8 mouse cellular contexts compared by ENCODE assay signal in the genomic region with DNA sequence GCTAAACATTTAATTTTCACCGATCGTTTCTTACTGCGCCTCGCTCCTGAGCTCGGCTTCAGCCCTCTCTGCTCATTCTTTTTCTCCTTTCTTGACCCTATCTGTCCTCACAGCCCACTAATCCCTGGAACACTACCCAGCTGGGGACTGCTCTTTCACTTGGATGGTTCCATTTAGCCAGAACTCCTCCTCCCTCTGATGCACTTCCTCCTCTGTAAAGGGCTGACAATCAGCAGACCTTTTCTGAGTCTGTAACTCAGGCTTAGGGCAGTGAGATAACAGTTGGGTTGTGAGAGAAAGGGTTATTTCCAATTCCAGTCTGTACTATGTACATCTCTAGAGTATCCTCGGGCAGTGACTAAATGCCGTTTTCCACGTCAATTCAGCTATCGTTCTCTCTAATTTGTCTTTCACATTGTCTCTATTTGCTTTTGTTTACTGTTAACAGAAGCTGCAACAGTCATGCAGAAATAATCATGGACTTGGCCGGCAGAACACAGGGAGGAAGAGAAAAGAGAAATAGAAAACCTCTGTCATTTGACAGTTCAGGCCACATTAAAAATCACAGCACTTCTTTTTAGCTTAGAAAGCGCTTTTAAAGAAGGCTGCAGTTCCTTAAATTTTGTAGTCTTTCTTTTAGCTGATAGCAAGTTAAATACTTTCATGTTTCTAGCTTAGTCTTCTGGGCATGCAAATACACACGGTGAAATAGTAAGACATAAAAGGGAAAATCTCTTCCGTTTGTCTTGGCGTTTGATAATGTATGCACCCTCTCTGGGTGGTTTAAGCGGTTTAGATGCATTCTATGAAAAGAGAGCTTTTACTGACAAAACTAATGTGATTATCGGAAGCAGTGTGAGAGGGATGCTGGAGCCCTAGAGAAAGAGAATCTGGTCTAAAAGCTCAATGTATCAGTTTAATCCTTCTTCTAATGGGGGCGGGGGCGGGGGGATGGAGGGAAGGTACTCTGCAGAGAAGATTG.
A peak's percentile ranks its signal among the peaks of the same experiment; 100 is the strongest.
DNase-seq lines count a peak whose midpoint lies in the region; ATAC-seq and TF ChIP-seq lines count a peak whose summit lies in the region.

No protein-coding gene starts in this region.

- H3K36me3 ChIP-seq in liver, postnatal 0 days (replicated peaks; ENCODE audit: insufficient read depth, low read length) = no peaks in the 10 kb centered on the region
- no peaks in the 10 kb centered on the region for H3K36me3 ChIP-seq in liver, embryonic 12.5 days

- no peak for ATAC-seq in liver, postnatal 0 days
- no peak for ATAC-seq in liver, embryonic 12.5 days

- WGBS in liver, postnatal 0 days (ENCODE audit: insufficient replicate concordance) = 60% methylated on average over 18 of the region's 18 CpGs
- 61% methylated on average over 18 of the region's 18 CpGs for WGBS in liver, embryonic 12.5 days (ENCODE audit: insufficient replicate concordance)

- intact Hi-C loops in heart, postnatal 10 days (cut with DNase I) = no loop called here

- H3K9me3 ChIP-seq in liver, postnatal 0 days (ENCODE audit: low read length) = no peaks in the 10 kb centered on the region
- no peaks in the 10 kb centered on the region for H3K9me3 ChIP-seq in liver, embryonic 12.5 days (replicated peaks)

- no peaks in the 10 kb centered on the region; the same call in 1 of the 2 replicates for H3K4me1 ChIP-seq in liver, postnatal 0 days (ENCODE audit: insufficient read depth)
- no peaks in the 10 kb centered on the region for H3K4me1 ChIP-seq in liver, embryonic 12.5 days

- no peaks in the 10 kb centered on the region for H3K27me3 ChIP-seq in liver, postnatal 0 days (ENCODE audit: insufficient read depth, low read length)
- no peaks in the 10 kb centered on the region for H3K27me3 ChIP-seq in liver, embryonic 12.5 days (replicated peaks)

- DNase-seq in liver, postnatal 0 days = no peak
- DNase-seq in embryo, embryonic 11 days = peak; percentile 65
- peak; percentile 62 to 69 for DNase-seq in heart, postnatal 10 days
- peak; percentile 39 for DNase-seq in neural tube, embryonic 10.5 days (ENCODE audit: extremely low spot score, low spot score)
- DNase-seq in adrenal gland, adult 18-20 months (ENCODE audit: low spot score in 2 of 2) = no peak
- DNase-seq in ovary, postnatal 14 days (ENCODE audit: low spot score) = no peak
- no peak for DNase-seq in thymus, postnatal 36 days

- H3K27ac ChIP-seq in liver, postnatal 0 days (ENCODE audit: low read depth) = no peak overlapping the region
- H3K27ac ChIP-seq in liver, embryonic 12.5 days = no peak overlapping the region

- peak overlapping the region; percentile 27 for H3K4me2 ChIP-seq in liver, postnatal 0 days (ENCODE audit: low read depth, low read length)
- no peak overlapping the region for H3K4me2 ChIP-seq in liver, embryonic 12.5 days

- no peak for TF ChIP-seq EP300 in liver, postnatal 0 days (IDR thresholded peaks at IDR 0.05; ENCODE audit: low read depth)

- no peak overlapping the region for H3K9ac ChIP-seq in liver, postnatal 0 days (replicated peaks)
- H3K9ac ChIP-seq in liver, embryonic 12.5 days = no peak overlapping the region

- TF ChIP-seq CTCF in liver, postnatal 0 days (IDR thresholded peaks at IDR 0.05; ENCODE audit: low read depth) = no peak

- no peak overlapping the region for H3K4me3 ChIP-seq in liver, postnatal 0 days (ENCODE audit: low read depth, low read length)
- H3K4me3 ChIP-seq in liver, embryonic 12.5 days = no peak overlapping the region

Comparison
In these comparisons a context has a peak if more than half of its experiments do, and no peak if none do; other contexts are left out.
1. DNase-seq: peak in embryo, embryonic 11 days (single experiment), heart, postnatal 10 days (2 of 2) and neural tube, embryonic 10.5 days (single experiment); none in liver, postnatal 0 days (single experiment), adrenal gland, adult 18-20 months (0 of 2), ovary, postnatal 14 days (single experiment) and thymus, postnatal 36 days (0 of 2).